8 mouse cellular contexts compared by ENCODE assay signal in genomic region chr14:121698620-121698950, GRCm38 (mm10).
A peak's percentile ranks its signal among the peaks of the same experiment; 100 is the strongest.
DNase-seq lines count a peak whose midpoint lies in the region; ATAC-seq lines count a peak whose summit lies in the region.

No protein-coding gene starts in this region.

- peak overlapping the region; percentile 79 for H3K4me2 ChIP-seq in heart, embryonic 12.5 days
- H3K4me2 ChIP-seq in hindbrain, embryonic 12.5 days (replicated peaks): peak overlapping the region; percentile 60

- no peaks in the 10 kb centered on the region for H3K36me3 ChIP-seq in heart, embryonic 12.5 days
- no peaks in the 10 kb centered on the region for H3K36me3 ChIP-seq in hindbrain, embryonic 12.5 days
- H3K36me3 ChIP-seq in midbrain, embryonic 10.5 days: no peaks in the 10 kb centered on the region

- H3K4me3 ChIP-seq in heart, embryonic 12.5 days: peak overlapping the region; percentile 44
- peak overlapping the region; percentile 28 for H3K4me3 ChIP-seq in hindbrain, embryonic 12.5 days
- H3K4me3 ChIP-seq in midbrain, embryonic 10.5 days: peak overlapping the region; percentile 51

- H3K4me1 ChIP-seq in heart, embryonic 12.5 days (replicated peaks): peaks cover 34% of the 10 kb centered on the region
- H3K4me1 ChIP-seq in hindbrain, embryonic 12.5 days: peaks cover 19% of the 10 kb centered on the region
- peaks cover 32% of the 10 kb centered on the region for H3K4me1 ChIP-seq in midbrain, embryonic 10.5 days

- ATAC-seq in heart, embryonic 12.5 days (ENCODE audit: insufficient number of reproducible peaks, low FRiP score): no peak
- ATAC-seq in hindbrain, embryonic 12.5 days (ENCODE audit: low FRiP score): no peak
- no peak for ATAC-seq in inflammation-experienced regulatory T-cells, adult 6 months

- H3K27me3 ChIP-seq in heart, embryonic 12.5 days (replicated peaks): no peaks in the 10 kb centered on the region
- no peaks in the 10 kb centered on the region for H3K27me3 ChIP-seq in hindbrain, embryonic 12.5 days
- H3K27me3 ChIP-seq in midbrain, embryonic 10.5 days (ENCODE audit: low read depth, poor library complexity, severe bottlenecking): 0 out of 2 replicates have a peak, but pooled peaks cover 5% of the 10 kb centered on the region

- H3K27ac ChIP-seq in heart, embryonic 12.5 days (ENCODE audit: poor library complexity, severe bottlenecking): peak overlapping the region; percentile 73
- peak overlapping the region; percentile 52 for H3K27ac ChIP-seq in hindbrain, embryonic 12.5 days
- peak overlapping the region; percentile 84 for H3K27ac ChIP-seq in midbrain, embryonic 10.5 days (replicated peaks)

- DNase-seq in heart, adult 18-20 months: no peak
- DNase-seq in adipocyte (ENCODE audit: low spot score): peak; percentile 33
- DNase-seq in midbrain, embryonic 10.5 days (ENCODE audit: low spot score): no peak
- no peak for DNase-seq in retina, postnatal 1 day
- DNase-seq in right cerebral cortex, postnatal 36 days (ENCODE audit: low spot score in 2 of 2): no peak

- no peaks in the 10 kb centered on the region for H3K9me3 ChIP-seq in heart, embryonic 12.5 days (replicated peaks)
- no peaks in the 10 kb centered on the region for H3K9me3 ChIP-seq in hindbrain, embryonic 12.5 days (replicated peaks)
- no peaks in the 10 kb centered on the region for H3K9me3 ChIP-seq in midbrain, embryonic 10.5 days (replicated peaks)

- H3K9ac ChIP-seq in heart, embryonic 12.5 days: 0 out of 2 replicates have a peak overlapping the region, but pooled peaks have one; percentile 53
- H3K9ac ChIP-seq in hindbrain, embryonic 12.5 days: peak overlapping the region; percentile 51; the same call in 1 of the 2 replicates

- 30% methylated on average over 7 of the region's 7 CpGs for WGBS in heart, embryonic 12.5 days
- 17% methylated on average over 7 of the region's 7 CpGs for WGBS in hindbrain, embryonic 12.5 days
- WGBS in midbrain, embryonic 10.5 days: 23% methylated on average over 7 of the region's 7 CpGs
